Mouse (Mus musculus) cerebellum, postnatal 25 days (tissue): ENCODE data around the gene Gm19935.

Experiments used
- DNase-seq, 2 experiments: peaks; one replicate each; pipeline ENCODE4 v3.0.0; 2021; ENCODE audit warnings: mixed read lengths in 2 of 2

Gm19935 gene

DNA sequence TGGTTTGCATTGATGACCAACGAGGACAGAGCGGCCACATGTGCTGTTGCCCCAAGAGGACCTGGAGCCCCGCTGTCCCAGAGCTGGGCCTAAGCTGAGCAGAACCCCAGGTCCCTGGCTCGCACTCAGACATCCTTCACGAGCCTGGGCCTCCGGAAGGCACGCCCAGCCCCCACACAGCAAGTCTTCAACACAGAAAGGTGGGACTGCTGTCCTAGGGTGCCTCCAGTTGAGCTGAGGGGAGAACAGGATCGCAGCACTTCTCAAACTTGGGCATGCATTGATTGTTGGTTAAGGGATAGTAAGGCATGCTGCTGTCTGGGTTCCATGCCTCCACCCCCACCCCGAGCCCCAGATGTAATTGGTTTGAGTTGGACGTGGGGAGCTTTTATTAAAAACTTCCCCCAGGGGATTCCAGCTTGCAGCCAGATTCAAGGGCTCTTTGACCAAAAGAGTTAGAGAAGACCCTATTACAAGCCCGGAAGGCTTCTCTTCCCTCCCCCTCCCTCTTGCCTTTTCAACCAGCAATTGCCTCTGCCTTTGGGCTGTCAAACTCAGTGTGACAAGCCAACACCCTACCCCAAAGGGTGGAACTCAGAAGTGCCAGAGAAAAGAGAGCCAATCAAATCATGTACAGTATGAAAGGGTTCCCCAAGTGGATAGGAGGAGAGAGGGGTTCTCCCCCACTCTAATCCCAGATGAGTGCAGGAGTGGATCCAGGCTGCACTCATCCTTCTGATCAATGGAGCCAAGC lies 12.0 kb upstream of the Gm19935 start:
- DNase-seq = peak in 1 of 2 experiments; percentile 31

DNA sequence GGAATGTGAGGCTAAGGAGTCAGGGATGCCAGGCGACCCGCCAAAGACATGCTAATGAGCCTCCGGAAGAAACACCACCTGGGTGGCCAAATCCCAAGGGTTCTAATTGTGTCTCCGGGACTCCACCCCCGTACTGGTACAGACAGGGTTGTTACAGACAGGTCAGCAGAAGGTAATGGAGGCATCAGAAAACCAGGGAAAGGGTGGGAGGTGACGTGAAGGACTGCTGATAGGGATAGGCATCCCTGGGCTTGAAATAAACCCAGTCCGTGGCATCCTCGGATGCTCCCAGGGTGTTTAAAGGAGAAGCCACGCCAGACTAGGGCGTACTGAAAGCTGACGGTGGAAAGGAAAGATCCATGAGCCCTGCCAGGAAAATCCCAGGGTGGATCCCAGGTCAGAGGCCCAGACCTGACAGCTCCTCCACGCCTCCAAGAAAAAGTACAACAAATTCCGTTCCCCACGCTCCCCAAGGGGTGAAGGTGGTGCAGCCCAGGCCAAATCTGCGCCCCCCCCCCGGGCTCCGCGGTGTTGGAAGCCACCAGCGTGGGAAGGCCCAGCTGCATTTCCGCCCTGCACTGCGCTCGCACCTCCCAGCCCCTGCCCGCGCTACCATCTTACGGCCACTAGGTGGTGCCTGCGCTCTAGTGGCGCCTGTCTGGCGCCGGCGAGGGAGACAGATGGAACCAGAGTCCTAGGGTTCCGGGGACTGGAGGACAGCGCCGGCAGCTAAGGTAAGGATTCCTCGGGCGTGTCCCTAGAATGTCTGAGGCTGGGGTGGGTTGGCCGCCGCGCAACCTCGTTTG lies 11.2 kb upstream of the Gm19935 start, which contains the start of gene Chd9:
Gene Chd9, plus strand, starts transcription at position 172 of the 806 bp plus-strand sequence.
- peak; percentile 99 for DNase-seq

DNA sequence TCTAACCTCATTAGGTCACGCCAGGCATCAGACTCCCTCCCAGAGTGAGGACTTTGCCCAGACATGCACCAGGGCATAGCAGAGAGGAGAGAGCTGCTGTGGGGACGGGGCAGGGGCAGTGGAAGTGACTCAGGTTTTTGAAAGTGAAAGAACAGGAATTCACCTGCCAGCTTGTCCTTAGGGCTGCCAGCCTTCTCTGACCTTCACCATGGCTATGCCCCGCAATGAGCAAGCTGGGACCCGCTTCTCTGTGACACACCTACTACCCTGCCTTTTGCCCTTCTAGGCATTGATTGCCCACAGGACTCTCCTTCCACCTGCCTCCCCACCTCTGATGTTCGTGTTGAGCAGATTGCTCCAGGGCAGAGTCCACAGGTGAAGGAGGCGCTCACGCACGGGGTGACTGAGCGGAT lies 8.3 kb upstream of the Gm19935 start:
- DNase-seq = no peak

- no peak for DNase-seq
Measured at GRCm38 (mm10) chr8:90822443-90822842, 5.2 kb upstream of the Gm19935 start.

DNA sequence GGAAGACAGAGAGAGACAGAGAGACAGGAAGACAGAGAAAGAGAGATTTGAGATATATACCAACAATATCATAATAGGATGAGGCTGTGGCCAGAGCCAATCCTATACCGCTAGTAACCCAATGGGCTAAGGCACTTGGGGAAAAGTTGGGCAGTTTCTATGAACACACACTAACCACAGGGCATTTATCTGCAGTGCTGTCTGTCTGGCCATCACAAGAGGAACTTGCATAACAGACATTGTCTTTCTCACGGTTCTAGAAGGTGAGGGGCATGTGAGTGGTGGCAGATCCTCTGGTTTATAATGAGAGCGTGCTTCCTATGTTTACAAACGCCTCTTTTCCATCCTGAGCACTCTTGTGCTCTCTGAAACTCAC lies 3.1 kb upstream of the Gm19935 start:
- DNase-seq = no peak

- no peak for DNase-seq
Measured at GRCm38 (mm10) chr8:90819561-90820320, 2.5 kb upstream of the Gm19935 start.

DNA sequence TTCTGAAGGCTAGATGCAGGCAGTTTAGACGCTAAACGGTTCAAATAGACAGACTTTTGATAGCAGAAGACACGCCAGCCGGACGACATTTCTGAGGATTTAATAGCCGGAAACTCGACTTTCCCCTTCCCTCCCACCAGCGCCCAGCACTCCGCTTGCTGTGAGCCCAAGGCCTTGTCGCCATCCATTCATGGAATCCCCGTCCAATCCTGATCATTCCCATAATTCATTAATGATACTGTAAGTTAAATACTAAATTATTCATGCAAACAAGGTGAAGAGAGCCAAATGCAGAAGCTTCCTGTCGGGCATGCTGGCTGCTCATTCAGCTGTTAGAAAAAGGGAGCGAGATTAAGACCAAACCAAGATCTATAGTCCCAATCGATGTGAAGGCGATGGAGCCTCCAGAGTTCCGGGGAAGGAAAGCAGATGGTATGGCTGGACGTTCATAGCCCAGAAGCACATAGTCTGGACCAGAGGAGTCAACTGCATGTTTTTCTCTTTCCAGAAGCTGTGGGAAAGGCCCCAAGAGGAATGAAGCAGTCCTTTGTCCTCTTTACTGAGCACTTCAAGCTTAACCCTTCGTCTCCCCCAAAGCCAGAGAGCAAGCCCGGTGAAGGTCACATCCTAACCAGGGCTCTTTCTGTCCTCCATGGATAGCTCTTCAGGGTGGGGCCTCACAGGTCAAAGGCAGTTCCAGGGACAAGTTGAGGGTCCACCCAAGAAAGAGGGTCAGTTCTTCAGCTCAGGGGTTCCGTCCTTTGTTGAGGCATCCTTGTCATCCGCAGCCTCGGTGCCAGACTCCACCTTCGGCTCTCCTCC lies 921 bp downstream of the Gm19935 start:
- DNase-seq = no peak

DNA sequence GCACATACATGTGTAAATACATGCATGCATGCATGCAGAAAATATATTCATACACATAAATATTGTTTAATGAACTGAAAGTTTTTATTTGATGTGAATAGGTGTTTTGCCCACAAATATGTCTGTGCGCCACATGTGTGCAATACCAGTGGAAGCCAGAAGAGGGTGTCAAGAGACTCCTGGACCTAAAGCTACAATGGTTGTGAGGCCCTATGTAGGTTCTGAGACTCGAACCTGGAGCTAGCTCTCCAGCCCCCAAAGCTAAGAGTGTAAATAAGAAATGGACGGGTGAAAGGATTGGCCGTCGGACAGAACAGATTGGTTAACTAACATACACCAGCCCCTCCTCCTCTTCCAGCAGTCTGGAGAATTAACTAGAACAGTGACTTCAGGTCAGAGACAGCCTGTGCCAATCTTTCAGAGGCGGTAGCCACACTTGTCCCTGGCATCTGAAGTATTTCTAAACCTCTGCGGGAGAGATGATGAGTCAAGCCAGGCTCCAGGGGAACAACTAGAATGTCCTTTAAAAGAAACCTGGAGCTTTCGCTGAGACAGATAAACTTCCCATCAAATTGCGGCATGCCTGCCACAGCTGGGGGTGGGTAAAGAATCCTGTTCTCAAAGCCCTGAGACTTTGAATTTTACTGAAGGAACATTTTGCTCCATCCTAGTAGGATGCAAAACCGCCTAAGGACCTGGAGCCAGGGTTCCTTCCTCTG lies 3.4 kb downstream of the Gm19935 start:
- DNase-seq = no peak

- no peak for DNase-seq
Measured at GRCm38 (mm10) chr8:90799473-90799872, 17.7 kb downstream of the Gm19935 start.

DNA sequence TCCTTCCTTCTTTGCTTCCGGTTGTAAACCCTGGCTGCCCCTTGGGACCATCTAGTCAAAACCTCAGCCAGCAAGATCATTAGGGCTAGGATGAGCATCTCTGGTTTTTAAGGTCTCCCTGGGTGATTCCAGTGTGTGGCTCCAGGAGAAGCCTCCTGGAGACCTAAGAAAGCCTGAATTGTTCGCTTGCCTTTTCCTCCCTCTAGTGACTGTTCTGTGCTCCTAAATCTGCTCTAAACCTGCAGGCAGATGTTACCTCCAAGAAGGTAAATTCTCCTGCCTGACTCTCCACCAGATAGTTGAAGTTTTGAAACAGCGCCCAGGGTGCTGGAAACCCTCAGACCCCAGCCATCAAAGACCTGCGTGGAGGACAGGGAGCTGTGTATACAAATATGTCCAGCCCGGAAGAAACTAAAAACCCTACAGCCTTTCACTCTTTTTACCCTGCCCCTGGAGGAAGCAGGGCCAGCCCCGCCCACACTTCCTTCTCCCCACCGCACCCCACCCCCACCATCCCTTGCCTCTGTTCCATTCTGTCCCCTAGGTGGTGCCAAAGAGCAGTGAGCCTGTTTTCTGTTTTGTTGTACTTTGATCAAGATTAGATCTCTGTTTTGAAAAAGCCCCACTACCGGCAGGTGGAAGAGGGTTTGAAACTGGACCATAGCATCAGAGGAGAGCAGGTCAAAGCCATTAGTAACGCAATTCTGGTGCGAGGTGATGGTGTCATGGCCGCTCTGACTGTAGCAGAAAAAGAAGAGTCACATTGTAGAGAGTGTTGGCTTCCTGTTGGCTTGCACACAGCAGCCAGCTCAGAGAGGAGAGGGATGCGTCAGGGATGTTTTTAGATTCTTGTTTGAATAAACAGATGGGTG lies 22.0 kb downstream of the Gm19935 start:
- peak; percentile 45 to 73 for DNase-seq

- peak; percentile 76 to 86 for DNase-seq
Measured at GRCm38 (mm10) chr8:90793710-90794109, 23.5 kb downstream of the Gm19935 start.

DNA sequence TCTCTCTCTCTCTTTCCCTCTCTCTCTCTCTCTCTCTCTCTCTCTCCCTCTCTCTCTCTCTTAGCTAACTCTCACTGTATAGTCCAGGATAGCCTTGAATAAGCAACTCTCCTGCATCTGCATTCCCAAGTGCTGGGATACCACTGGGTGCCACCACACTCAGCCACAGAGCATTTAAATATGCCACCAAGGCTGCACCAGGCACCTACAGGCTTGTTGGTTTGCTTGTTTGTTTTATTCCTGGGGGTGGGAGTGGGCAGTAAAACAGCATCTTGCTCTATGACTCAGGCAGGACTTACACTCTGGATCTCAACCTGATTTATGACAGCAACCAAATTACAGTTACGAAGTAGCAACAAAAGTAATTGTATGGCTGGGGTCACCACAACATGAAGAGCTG lies 25.6 kb downstream of the Gm19935 start:
- DNase-seq = no peak

- DNase-seq = no peak
Measured at GRCm38 (mm10) chr8:90769791-90770190, 47.4 kb downstream of the Gm19935 start.
